Mouse (Mus musculus) midbrain, embryonic 15.5 days (tissue): Measurements from ENCODE around the gene Def6. TPM values are rescaled to one million over a fixed set of nuclear protein-coding genes. Genes with fewer than 3 reads are reported as not detected.
"Not testable (repeated sequence)": the region's sequence is repeated elsewhere in the genome, so short reads cannot be mapped to it uniquely, and the experiment has no call there.

Experiments used
- ATAC-seq: fragments of 200-750 bp; cut with Nextera tagmentation; replicated peaks from 2 replicates; pipeline ENCODE4 v1.8.0; 2017; ENCODE audit warnings: moderate TSS enrichment
- H3K27ac ChIP-seq: fragments of 300-500 bp; sonication (generic); 2 replicates; pipeline ENCODE4 v1.5.1; 2015; ENCODE audit warnings: mild to moderate bottlenecking, inconsistent platforms
- H3K27me3 ChIP-seq: fragments of 300-500 bp; sonication (generic); replicated peaks from 2 replicates; pipeline ENCODE4 v1.6.1; 2015; ENCODE audit warnings: inconsistent platforms
- H3K36me3 ChIP-seq: fragments of 300-500 bp; sonication (generic); replicated peaks from 2 replicates; pipeline ENCODE4 v1.6.1; 2015; ENCODE audit warnings: inconsistent platforms
- H3K4me1 ChIP-seq: fragments of 300-500 bp; sonication (generic); 2 replicates; pipeline ENCODE4 v1.6.1; 2015; ENCODE audit warnings: inconsistent platforms
- H3K4me2 ChIP-seq: fragments of 300-500 bp; sonication (generic); 2 replicates; pipeline ENCODE4 v1.6.1; 2015; ENCODE audit warnings: inconsistent platforms, mild to moderate bottlenecking, moderate library complexity
- H3K4me3 ChIP-seq: fragments of 300-500 bp; sonication (generic); 2 replicates; pipeline ENCODE4 v1.5.1; 2015; ENCODE audit warnings: mild to moderate bottlenecking, inconsistent platforms
- H3K9ac ChIP-seq: fragments of 300-500 bp; sonication (generic); 2 replicates; pipeline ENCODE4 v1.6.1; 2015; ENCODE audit warnings: mild to moderate bottlenecking, inconsistent platforms
- H3K9me3 ChIP-seq: fragments of 300-500 bp; sonication (generic); 2 replicates; pipeline ENCODE4 v1.6.1; 2016; ENCODE audit warnings: inconsistent platforms
- WGBS: fragments of 180-500 bp; shearing (Covaris S2); methylation state at CpG from one replicate; pipeline ENCODE4 v1.1.7; 2015; ENCODE audit warnings: mixed read lengths; 5-methylcytosine and 5-hydroxymethylcytosine counted together
- polyA plus RNA-seq: library from polyadenylated mRNA; unstranded; fragments of >200 nt; fragmentation: Nextera tagmentation; extraction: Ambion mirVana; gene quantifications from 2 replicates; pipeline ENCODE4 v1.2.1, GENCODE M21; 2015

The Def6 gene
- polyA plus RNA-seq, 1 experiment from 2014 or later: 5.3 TPM

- H3K36me3 ChIP-seq: no peaks in the 10 kb centered on the region
- no peak overlapping the region for H3K9ac ChIP-seq
- H3K27me3 ChIP-seq: no peaks in the 10 kb centered on the region
- H3K4me3 ChIP-seq: no peak overlapping the region
- no peak overlapping the region for H3K4me2 ChIP-seq
- 80% methylated on average over 6 of the region's 6 CpGs for WGBS
- no peaks in the 10 kb centered on the region; the same call in 1 of the 2 replicates for H3K4me1 ChIP-seq
- ATAC-seq: no peak
- H3K9me3 ChIP-seq: no peaks in the 10 kb centered on the region
- H3K27ac ChIP-seq: no peak overlapping the region
Observed at GRCm38 (mm10) chr17:28211921-28212341, 4.4 kb downstream of the Def6 start.

GRCm38 (mm10) chr17:28212391-28212790 is 4.8 kb downstream of the Def6 start:
- ATAC-seq: no peak
- no peak overlapping the region for H3K27ac ChIP-seq
- no peaks in the 10 kb centered on the region for H3K27me3 ChIP-seq
- H3K4me1 ChIP-seq: no peaks in the 10 kb centered on the region; the same call in 1 of the 2 replicates
- no peak overlapping the region for H3K4me3 ChIP-seq
- no peak overlapping the region for H3K9ac ChIP-seq
- no peaks in the 10 kb centered on the region for H3K9me3 ChIP-seq
- H3K4me2 ChIP-seq: no peak overlapping the region
- no peaks in the 10 kb centered on the region for H3K36me3 ChIP-seq
- 73% methylated on average over 9 of the region's 9 CpGs for WGBS

- no peak for ATAC-seq
- Histone ChIP-seq H3K4me2 (no peak overlapping the region), H3K27ac (no peak overlapping the region), H3K9me3 (no peaks in the 10 kb centered on the region), H3K36me3 (no peaks in the 10 kb centered on the region), H3K9ac (no peak overlapping the region), H3K27me3 (no peaks in the 10 kb centered on the region), H3K4me1 (no peaks in the 10 kb centered on the region), H3K4me3 (no peak overlapping the region)
- WGBS: 30% methylated on average over 4 of the region's 4 CpGs
Observed at GRCm38 (mm10) chr17:28213236-28213635, 5.7 kb downstream of the Def6 start.

GRCm38 (mm10) chr17:28216791-28217190 is 9.2 kb downstream of the Def6 start:
- H3K9ac ChIP-seq: no peak overlapping the region
- no peaks in the 10 kb centered on the region for H3K36me3 ChIP-seq
- H3K4me1 ChIP-seq: no peaks in the 10 kb centered on the region
- no peak overlapping the region for H3K27ac ChIP-seq
- no peak for ATAC-seq
- no peaks in the 10 kb centered on the region for H3K9me3 ChIP-seq
- no peak overlapping the region for H3K4me3 ChIP-seq
- H3K27me3 ChIP-seq: no peaks in the 10 kb centered on the region
- no peak overlapping the region for H3K4me2 ChIP-seq
- 84% methylated on average over 9 of the region's 9 CpGs for WGBS

GRCm38 (mm10) chr17:28217721-28218649 is 10.4 kb downstream of the Def6 start:
- Histone ChIP-seq H3K4me3 (no peak overlapping the region), H3K27ac (no peak overlapping the region), H3K4me2 (no peak overlapping the region), H3K9me3 (no peaks in the 10 kb centered on the region), H3K36me3 (no peaks in the 10 kb centered on the region), H3K27me3 (no peaks in the 10 kb centered on the region), H3K4me1 (peaks cover 2% of the 10 kb centered on the region), H3K9ac (no peak overlapping the region)
- no peak for ATAC-seq
- WGBS: 24% methylated on average over 23 of the region's 23 CpGs

GRCm38 (mm10) chr17:28222463-28222862 is 14.9 kb downstream of the Def6 start:
- not testable (repeated sequence) for H3K9me3 ChIP-seq, H3K4me2 ChIP-seq, H3K27ac ChIP-seq, ATAC-seq, H3K4me3 ChIP-seq, H3K9ac ChIP-seq, H3K27me3 ChIP-seq, H3K36me3 ChIP-seq
- H3K4me1 ChIP-seq: peaks cover 18% of the 10 kb centered on the region
- WGBS: 92% methylated on average over 10 of the region's 10 CpGs

GRCm38 (mm10) chr17:28223561-28224391 is 16.2 kb downstream of the Def6 start:
- peak overlapping the region; percentile 72 for H3K9ac ChIP-seq
- peak overlapping the region; percentile 94 for H3K4me2 ChIP-seq
- peak; percentile 81 for ATAC-seq
- H3K27ac ChIP-seq: peak overlapping the region; percentile 87
- WGBS: 1% methylated on average over 46 of the region's 46 CpGs
- H3K27me3 ChIP-seq: no peaks in the 10 kb centered on the region
- H3K4me3 ChIP-seq: peak overlapping the region; percentile 55
- peaks cover 18% of the 10 kb centered on the region for H3K4me1 ChIP-seq
- H3K36me3 ChIP-seq: no peaks in the 10 kb centered on the region
- H3K9me3 ChIP-seq: no peaks in the 10 kb centered on the region

- Histone ChIP-seq H3K9me3 (no peaks in the 10 kb centered on the region), H3K27ac (peak overlapping the region; percentile 87; the same call in 1 of the 2 replicates), H3K36me3 (no peaks in the 10 kb centered on the region), H3K4me1 (peaks cover 18% of the 10 kb centered on the region), H3K9ac (no peak overlapping the region), H3K4me2 (no peak overlapping the region; the same call in 1 of the 2 replicates), H3K27me3 (no peaks in the 10 kb centered on the region), H3K4me3 (no peak overlapping the region)
- WGBS: 90% methylated on average over 10 of the region's 10 CpGs
- no peak for ATAC-seq
Observed at GRCm38 (mm10) chr17:28224615-28225014, 17.0 kb downstream of the Def6 start.

- Histone ChIP-seq H3K9me3 (no peaks in the 10 kb centered on the region), H3K27ac (peak overlapping the region; percentile 49; the same call in 1 of the 2 replicates), H3K4me2 (peak overlapping the region; percentile 65), H3K27me3 (no peaks in the 10 kb centered on the region), H3K36me3 (no peaks in the 10 kb centered on the region), H3K4me1 (peaks cover 18% of the 10 kb centered on the region), H3K9ac (peak overlapping the region; percentile 48), H3K4me3 (peak overlapping the region; percentile 37)
- peak; percentile 45 for ATAC-seq
- 2% methylated on average over 21 of the region's 21 CpGs for WGBS
Observed at GRCm38 (mm10) chr17:28226014-28226413, 18.4 kb downstream of the Def6 start.

- H3K27ac ChIP-seq: no peak overlapping the region
- no peak overlapping the region for H3K9ac ChIP-seq
- H3K27me3 ChIP-seq: no peaks in the 10 kb centered on the region
- no peak for ATAC-seq
- no peaks in the 10 kb centered on the region for H3K9me3 ChIP-seq
- H3K36me3 ChIP-seq: no peaks in the 10 kb centered on the region
- WGBS: 83% methylated on average over 6 of the region's 6 CpGs
- no peak overlapping the region for H3K4me3 ChIP-seq
- H3K4me1 ChIP-seq: peaks cover 25% of the 10 kb centered on the region
- H3K4me2 ChIP-seq: no peak overlapping the region
Observed at GRCm38 (mm10) chr17:28230486-28230885, 22.9 kb downstream of the Def6 start.

- Histone ChIP-seq H3K27ac (no peak overlapping the region), H3K9ac (no peak overlapping the region), H3K4me3 (no peak overlapping the region), H3K4me2 (no peak overlapping the region), H3K9me3 (no peaks in the 10 kb centered on the region), H3K27me3 (no peaks in the 10 kb centered on the region), H3K4me1 (peaks cover 19% of the 10 kb centered on the region), H3K36me3 (no peaks in the 10 kb centered on the region)
- WGBS: 84% methylated on average over 18 of the region's 18 CpGs
- ATAC-seq: no peak
Observed at GRCm38 (mm10) chr17:28231026-28231736, 23.6 kb downstream of the Def6 start.
